8 mouse cellular contexts compared by ENCODE assay signal in genomic region chr3:93446756-93447137, GRCm38 (mm10). TPM values are rescaled to one million over a fixed set of nuclear protein-coding genes. Genes with fewer than 3 reads are reported as not detected.
A peak's percentile ranks its signal among the peaks of the same experiment; 100 is the strongest.
DNase-seq lines count a peak whose midpoint lies in the region; ATAC-seq lines count a peak whose summit lies in the region.
"Not testable (repeated sequence)": the region's sequence is repeated elsewhere in the genome, so short reads cannot be mapped to it uniquely, and the experiment has no call there.

No protein-coding gene starts in this region.

- H3K4me3 ChIP-seq in embryonic facial prominence, embryonic 13.5 days = peak overlapping the region; percentile 58
- peak overlapping the region; percentile 50 for H3K4me3 ChIP-seq in hindbrain, embryonic 14.5 days (replicated peaks; ENCODE audit: low read length)
- H3K4me3 ChIP-seq in liver, embryonic 13.5 days (replicated peaks) = peak overlapping the region; percentile 46
- peak overlapping the region; percentile 59 for H3K4me3 ChIP-seq in midbrain, embryonic 12.5 days

- DNase-seq in WW6 (ENCODE audit: low read depth, low spot score) = peak; percentile 16
- peak; percentile 56 for DNase-seq in heart, adult 11 months
- DNase-seq in hindbrain, embryonic 14.5 days (ENCODE audit: low spot score); liver, embryonic 13.5 days: not testable (repeated sequence)
- peak; percentile 21 for DNase-seq in kidney, postnatal 14 days
- DNase-seq in ovary, postnatal 14 days (ENCODE audit: low spot score) = peak; percentile 6

- 1% methylated on average over 32 of the region's 32 CpGs for WGBS in embryonic facial prominence, embryonic 13.5 days
- WGBS in hindbrain, embryonic 14.5 days = 1% methylated on average over 32 of the region's 32 CpGs
- 2% methylated on average over 32 of the region's 32 CpGs for WGBS in liver, embryonic 13.5 days (ENCODE audit: insufficient replicate concordance)
- 1% methylated on average over 32 of the region's 32 CpGs for WGBS in midbrain, embryonic 12.5 days

- peak overlapping the region; percentile 66 for H3K9ac ChIP-seq in embryonic facial prominence, embryonic 13.5 days
- H3K9ac ChIP-seq in hindbrain, embryonic 14.5 days = peak overlapping the region; percentile 41
- not testable (repeated sequence) for H3K9ac ChIP-seq in liver, embryonic 13.5 days
- peak overlapping the region; percentile 39; the same call in 1 of the 2 replicates for H3K9ac ChIP-seq in midbrain, embryonic 12.5 days (replicated peaks)

- not testable (repeated sequence) for H3K36me3 ChIP-seq in embryonic facial prominence, embryonic 13.5 days; hindbrain, embryonic 14.5 days (replicated peaks; ENCODE audit: control insufficient read depth, insufficient read depth); liver, embryonic 13.5 days; midbrain, embryonic 12.5 days

- not testable (repeated sequence) for H3K27ac ChIP-seq in embryonic facial prominence, embryonic 13.5 days; hindbrain, embryonic 14.5 days; liver, embryonic 13.5 days; midbrain, embryonic 12.5 days (replicated peaks)

- H3K4me1 ChIP-seq in embryonic facial prominence, embryonic 13.5 days = peaks cover 28% of the 10 kb centered on the region
- H3K4me1 ChIP-seq in hindbrain, embryonic 14.5 days (replicated peaks; ENCODE audit: control insufficient read depth, insufficient read depth, low read length) = peaks cover 11% of the 10 kb centered on the region
- not testable (repeated sequence) for H3K4me1 ChIP-seq in liver, embryonic 13.5 days (replicated peaks)
- H3K4me1 ChIP-seq in midbrain, embryonic 12.5 days = peaks cover 16% of the 10 kb centered on the region; the same call in 1 of the 2 replicates

- peak overlapping the region; percentile 92 for H3K4me2 ChIP-seq in embryonic facial prominence, embryonic 13.5 days
- peak overlapping the region; percentile 98 for H3K4me2 ChIP-seq in hindbrain, embryonic 14.5 days (replicated peaks)
- H3K4me2 ChIP-seq in liver, embryonic 13.5 days = peak overlapping the region; percentile 66
- peak overlapping the region; percentile 92 for H3K4me2 ChIP-seq in midbrain, embryonic 12.5 days (replicated peaks)

- ATAC-seq in embryonic facial prominence, embryonic 13.5 days (ENCODE audit: insufficient number of reproducible peaks, insufficient read depth, low FRiP score, low TSS enrichment, low read depth); hindbrain, embryonic 14.5 days (ENCODE audit: low FRiP score); liver, embryonic 13.5 days (ENCODE audit: low read depth); midbrain, embryonic 12.5 days (ENCODE audit: low FRiP score, low read depth): not testable (repeated sequence)

- H3K27me3 ChIP-seq in embryonic facial prominence, embryonic 13.5 days = peaks cover 70% of the 10 kb centered on the region
- H3K27me3 ChIP-seq in hindbrain, embryonic 14.5 days (ENCODE audit: control insufficient read depth, insufficient read depth, low read length) = peaks cover 61% of the 10 kb centered on the region
- peaks cover 67% of the 10 kb centered on the region for H3K27me3 ChIP-seq in liver, embryonic 13.5 days
- H3K27me3 ChIP-seq in midbrain, embryonic 12.5 days = peaks cover 59% of the 10 kb centered on the region

- not testable (repeated sequence) for H3K9me3 ChIP-seq in embryonic facial prominence, embryonic 13.5 days; hindbrain, embryonic 14.5 days (ENCODE audit: control insufficient read depth, low read length); liver, embryonic 13.5 days (replicated peaks); midbrain, embryonic 12.5 days

RNA-seq across cellular contexts. Expression of gene Tchh, which starts 4.6 kb away (rescaled TPM):
- polyA plus RNA-seq in embryonic facial prominence, embryonic 13.5 days (2015; fragmentation: Nextera tagmentation; extraction: Ambion mirVana) = 0.88 and 1.0 TPM in 2 replicates
- 1.3 and 1.8 TPM in 2 replicates for polyA plus RNA-seq in hindbrain, embryonic 14.5 days (2014; fragmentation: Nextera tagmentation; extraction: Ambion mirVana)
- 0.07 and 0.08 TPM in 2 replicates for polyA plus RNA-seq in liver, embryonic 13.5 days (2015; fragmentation: Nextera tagmentation; extraction: Ambion mirVana)
- 0.90 and 1.2 TPM in 2 replicates for polyA plus RNA-seq in midbrain, embryonic 12.5 days (2016; fragmentation: Nextera tagmentation; extraction: Ambion mirVana)

RNA-seq across cellular contexts. Expression of gene Tchhl1, which starts 21.8 kb away (rescaled TPM):
- not detected in 2 replicates for polyA plus RNA-seq in embryonic facial prominence, embryonic 13.5 days (2015; fragmentation: Nextera tagmentation; extraction: Ambion mirVana)
- not detected in 2 replicates for polyA plus RNA-seq in hindbrain, embryonic 14.5 days (2014; fragmentation: Nextera tagmentation; extraction: Ambion mirVana)
- not detected in 2 replicates for polyA plus RNA-seq in liver, embryonic 13.5 days (2015; fragmentation: Nextera tagmentation; extraction: Ambion mirVana)
- polyA plus RNA-seq in midbrain, embryonic 12.5 days (2016; fragmentation: Nextera tagmentation; extraction: Ambion mirVana) = not detected in 2 replicates

RNA-seq across cellular contexts. Expression of gene Rptn, which starts 53.2 kb away (rescaled TPM):
- not detected in 2 replicates for polyA plus RNA-seq in embryonic facial prominence, embryonic 13.5 days (2015; fragmentation: Nextera tagmentation; extraction: Ambion mirVana)
- not detected in 2 replicates for polyA plus RNA-seq in hindbrain, embryonic 14.5 days (2014; fragmentation: Nextera tagmentation; extraction: Ambion mirVana)
- not detected in 2 replicates for polyA plus RNA-seq in liver, embryonic 13.5 days (2015; fragmentation: Nextera tagmentation; extraction: Ambion mirVana)
- not detected in 2 replicates for polyA plus RNA-seq in midbrain, embryonic 12.5 days (2016; fragmentation: Nextera tagmentation; extraction: Ambion mirVana)
